Mouse (Mus musculus) cerebellum, adult 2 months (tissue): Measurements from ENCODE around the gene Krtap28-13.

Experiments used
- CTCF ChIP-seq: fragments of 200-500 bp; IDR thresholded peaks from 2 replicates; pipeline ENCODE4 v1.5.1; 2011; ENCODE audit warnings: low read depth, mild to moderate bottlenecking, control low read depth, low read length, moderate library complexity, borderline replicate concordance; ENCODE audit not compliant: insufficient read depth
- POLR2A ChIP-seq: fragments of 200-500 bp; IDR thresholded peaks from 2 replicates; pipeline ENCODE4 v1.6.1; 2011; ENCODE audit warnings: low read length, control low read depth, borderline replicate concordance; ENCODE audit not compliant: insufficient read depth

- TF ChIP-seq CTCF (no peak), POLR2A (no peak)
These were observed 15.8 kb upstream of the Krtap28-13 start, which contains the start of gene Gm47969 for GRCm38 (mm10) chr1:83044882-83045427.
